Mouse (Mus musculus) adrenal gland, postnatal 10 days (tissue): ENCODE measurements around the gene Cers4. TPM values are rescaled to one million over a fixed set of nuclear protein-coding genes. Genes with fewer than 3 reads are reported as not detected.

Experiments used
- total RNA-seq, 2 experiments: library from RNA; stranded (reverse); gene quantifications; 2 replicates each; pipeline ENCODE4 v1.2.3; 2021

The Cers4 gene
- total RNA-seq, 2 experiments from 2014 or later, result 14.4 to 24.0 TPM

Other genes with a start within 250 kb of the Cers4 start
- 10 to 100 TPM; 10.5 to 20.2 TPM for gene Tgfbr3l, start 244.8 kb upstream of the Cers4 start, total RNA-seq
- 10 to 100 TPM; 21.7 to 24.4 TPM for gene Snapc2, start 239.9 kb upstream of the Cers4 start, total RNA-seq
- 10 to 100 TPM; 11.0 to 14.7 TPM for gene Ctxn1, start 233.8 kb upstream of the Cers4 start, total RNA-seq
- 100 to 1,000 TPM; 150 to 180 TPM for gene Timm44, start 217.1 kb upstream of the Cers4 start, total RNA-seq
- gene Ccl25, start 167.8 kb upstream of the Cers4 start, total RNA-seq, result 10 to 100 TPM; 10.5 to 19.3 TPM
- gene Elavl1, start 167.6 kb upstream of the Cers4 start, total RNA-seq, result 10 to 100 TPM; 77.7 to 83.9 TPM
- gene Zfp958, start 120.1 kb downstream of the Cers4 start, total RNA-seq, result 10 to 100 TPM; 12.3 to 17.1 TPM